Mouse (Mus musculus) limb, embryonic 15.5 days (tissue): ENCODE data around the gene Gm20388. TPM values are rescaled to one million over a fixed set of nuclear protein-coding genes. Genes with fewer than 3 reads are reported as not detected.

Source experiments
- ATAC-seq: fragments of 200-750 bp; cut with Nextera tagmentation; 2 replicates; pipeline ENCODE4 v1.8.0; 2017; ENCODE audit warnings: low read depth, moderate TSS enrichment; ENCODE audit not compliant: insufficient number of reproducible peaks, low FRiP score, low TSS enrichment
- H3K27ac ChIP-seq: fragments of 300-500 bp; sonication (generic); 2 replicates; pipeline ENCODE4 v1.5.1; 2015; ENCODE audit warnings: moderate library complexity, mild to moderate bottlenecking, inconsistent platforms
- H3K27me3 ChIP-seq: fragments of 300-500 bp; sonication (generic); 2 replicates; pipeline ENCODE4 v1.6.1; 2015; ENCODE audit warnings: inconsistent platforms
- H3K36me3 ChIP-seq: fragments of 300-500 bp; sonication (generic); 2 replicates; pipeline ENCODE4 v1.6.1; 2015; ENCODE audit warnings: inconsistent platforms
- H3K4me1 ChIP-seq: fragments of 300-500 bp; sonication (generic); 2 replicates; pipeline ENCODE4 v1.6.1; 2015; ENCODE audit warnings: inconsistent platforms
- H3K4me2 ChIP-seq: fragments of 300-500 bp; sonication (generic); 2 replicates; pipeline ENCODE4 v1.6.1; 2015; ENCODE audit warnings: mild to moderate bottlenecking, inconsistent platforms
- H3K4me3 ChIP-seq: fragments of 300-500 bp; sonication (generic); 2 replicates; pipeline ENCODE4 v1.5.1; 2015; ENCODE audit warnings: mild to moderate bottlenecking, inconsistent platforms
- H3K9ac ChIP-seq: fragments of 300-500 bp; sonication (generic); 2 replicates; pipeline ENCODE4 v1.6.1; 2015; ENCODE audit warnings: inconsistent platforms
- H3K9me3 ChIP-seq: fragments of 300-500 bp; sonication (generic); 2 replicates; pipeline ENCODE4 v1.6.1; 2016; ENCODE audit warnings: inconsistent platforms
- WGBS: fragments of 180-500 bp; shearing (Covaris S2); methylation state at CpG from one replicate; pipeline ENCODE4 v1.1.7; 2015; 5-methylcytosine and 5-hydroxymethylcytosine counted together
- polyA plus RNA-seq: library from polyadenylated mRNA; unstranded; fragments of >200 nt; fragmentation: Nextera tagmentation; extraction: Ambion mirVana; gene quantifications from 2 replicates; pipeline ENCODE4 v1.2.1, GENCODE M21; 2015

Gm20388 gene
- polyA plus RNA-seq, 1 experiment from 2014 or later, result 4.9 TPM

GRCm38 (mm10) chr8:121474161-121474897 is 1563.7 kb downstream of the Gm20388 start:
- H3K4me1 ChIP-seq, result peaks cover 39% of the 10 kb centered on the region
- H3K27me3 ChIP-seq, result no peaks in the 10 kb centered on the region
- H3K4me2 ChIP-seq, result peak overlapping the region; percentile 32
- H3K9me3 ChIP-seq, result no peaks in the 10 kb centered on the region
- no peaks in the 10 kb centered on the region for H3K36me3 ChIP-seq
- 0 out of 2 replicates have a peak overlapping the region, but pooled peaks have one; percentile 58 for H3K27ac ChIP-seq
- H3K9ac ChIP-seq, result no peak overlapping the region
- no peak; the same call in 1 of the 2 replicates for ATAC-seq
- WGBS, result 7% methylated on average over 25 of the region's 25 CpGs
- peak overlapping the region; percentile 9; the same call in 1 of the 2 replicates for H3K4me3 ChIP-seq

GRCm38 (mm10) chr8:121474898-121475284 is 1564.2 kb downstream of the Gm20388 start:
- ATAC-seq, result no peak
- no peak overlapping the region for H3K9ac ChIP-seq
- WGBS, result 1% methylated on average over 14 of the region's 18 CpGs

GRCm38 (mm10) chr8:121477851-121478547 is 1567.4 kb downstream of the Gm20388 start:
- no peaks in the 10 kb centered on the region for H3K36me3 ChIP-seq
- peaks cover 54% of the 10 kb centered on the region for H3K4me1 ChIP-seq
- H3K27ac ChIP-seq, result peak overlapping the region; percentile 83
- no peak overlapping the region for H3K9ac ChIP-seq
- H3K4me2 ChIP-seq, result no peak overlapping the region
- WGBS, result 38% methylated on average over 20 of the region's 20 CpGs
- H3K4me3 ChIP-seq, result no peak overlapping the region
- no peak for ATAC-seq
- no peaks in the 10 kb centered on the region for H3K27me3 ChIP-seq
- no peaks in the 10 kb centered on the region for H3K9me3 ChIP-seq

More at GRCm38 (mm10) chr8:121474898-121475284, 1564.2 kb downstream of the Gm20388 start:
- H3K4me2 ChIP-seq, result peak overlapping the region; percentile 32
- no peaks in the 10 kb centered on the region for H3K27me3 ChIP-seq
- no peaks in the 10 kb centered on the region for H3K36me3 ChIP-seq
- no peak overlapping the region for H3K27ac ChIP-seq
- peak overlapping the region; percentile 9; the same call in 1 of the 2 replicates for H3K4me3 ChIP-seq
- H3K9me3 ChIP-seq, result no peaks in the 10 kb centered on the region
- peaks cover 40% of the 10 kb centered on the region for H3K4me1 ChIP-seq

- no peaks in the 10 kb centered on the region for H3K9me3 ChIP-seq
- 80% methylated on average over 8 of the region's 8 CpGs for WGBS
- H3K4me2 ChIP-seq, result no peak overlapping the region
- no peak overlapping the region for H3K4me3 ChIP-seq
- H3K4me1 ChIP-seq, result peaks cover 54% of the 10 kb centered on the region
- H3K27me3 ChIP-seq, result no peaks in the 10 kb centered on the region
- no peaks in the 10 kb centered on the region for H3K36me3 ChIP-seq
- H3K27ac ChIP-seq, result 0 out of 2 replicates have a peak overlapping the region, but pooled peaks have one; percentile 83
- ATAC-seq, result no peak
- no peak overlapping the region for H3K9ac ChIP-seq
These were observed 1568.5 kb downstream of the Gm20388 start for GRCm38 (mm10) chr8:121479144-121479543.

- no peak for ATAC-seq
- peaks cover 49% of the 10 kb centered on the region for H3K4me1 ChIP-seq
- peak overlapping the region; percentile 57 for H3K27ac ChIP-seq
- 46% methylated on average over 26 of the region's 26 CpGs for WGBS
- H3K4me2 ChIP-seq, result peak overlapping the region; percentile 10; the same call in 1 of the 2 replicates
- H3K9me3 ChIP-seq, result no peaks in the 10 kb centered on the region
- no peaks in the 10 kb centered on the region for H3K36me3 ChIP-seq
- H3K9ac ChIP-seq, result no peak overlapping the region
- no peaks in the 10 kb centered on the region for H3K27me3 ChIP-seq
- H3K4me3 ChIP-seq, result no peak overlapping the region
These were observed 1569.9 kb downstream of the Gm20388 start for GRCm38 (mm10) chr8:121480411-121481031.

- WGBS, result 36% methylated on average over 23 of the region's 23 CpGs
- H3K27ac ChIP-seq, result no peak overlapping the region
- H3K27me3 ChIP-seq, result no peaks in the 10 kb centered on the region
- no peaks in the 10 kb centered on the region for H3K36me3 ChIP-seq
- peaks cover 41% of the 10 kb centered on the region for H3K4me1 ChIP-seq
- H3K4me3 ChIP-seq, result no peak overlapping the region
- no peaks in the 10 kb centered on the region for H3K9me3 ChIP-seq
- H3K4me2 ChIP-seq, result 0 out of 2 replicates have a peak overlapping the region, but pooled peaks have one; percentile 14
- no peak overlapping the region for H3K9ac ChIP-seq
- ATAC-seq, result peak; percentile 42; the same call in 1 of the 2 replicates
These were observed 1573.6 kb downstream of the Gm20388 start for GRCm38 (mm10) chr8:121484072-121484782.

GRCm38 (mm10) chr8:121491633-121492032 is 1581.0 kb downstream of the Gm20388 start:
- ATAC-seq, result peak; percentile 78

GRCm38 (mm10) chr8:121497621-121498020 is 1587.0 kb downstream of the Gm20388 start:
- Histone ChIP-seq H3K9ac (no peak overlapping the region), H3K9me3 (no peaks in the 10 kb centered on the region), H3K4me3 (no peak overlapping the region), H3K36me3 (no peaks in the 10 kb centered on the region), H3K4me1 (peaks cover 38% of the 10 kb centered on the region), H3K27ac (no peak overlapping the region), H3K4me2 (no peak overlapping the region), H3K27me3 (peaks cover 8% of the 10 kb centered on the region; the same call in 1 of the 2 replicates)
- no peak for ATAC-seq
- WGBS, result 83% methylated on average over 6 of the region's 6 CpGs

More at GRCm38 (mm10) chr8:121491633-121492032, 1581.0 kb downstream of the Gm20388 start:
- H3K4me3 ChIP-seq, result no peak overlapping the region
- H3K27ac ChIP-seq, result peak overlapping the region; percentile 72
- H3K9ac ChIP-seq, result no peak overlapping the region
- 31% methylated on average over 9 of the region's 9 CpGs for WGBS
- H3K27me3 ChIP-seq, result no peaks in the 10 kb centered on the region
- H3K36me3 ChIP-seq, result no peaks in the 10 kb centered on the region
- no peaks in the 10 kb centered on the region for H3K9me3 ChIP-seq
- H3K4me1 ChIP-seq, result peaks cover 22% of the 10 kb centered on the region
- no peak overlapping the region for H3K4me2 ChIP-seq

- 0 out of 2 replicates have a peak overlapping the region, but pooled peaks have one; percentile 24 for H3K27ac ChIP-seq
- H3K36me3 ChIP-seq, result no peaks in the 10 kb centered on the region
- no peak for ATAC-seq
- WGBS, result 52% methylated on average over 9 of the region's 9 CpGs
- no peak overlapping the region for H3K9ac ChIP-seq
- no peak overlapping the region for H3K4me3 ChIP-seq
- peaks cover 59% of the 10 kb centered on the region for H3K27me3 ChIP-seq
- peaks cover 10% of the 10 kb centered on the region; the same call in 1 of the 2 replicates for H3K4me1 ChIP-seq
- H3K9me3 ChIP-seq, result no peaks in the 10 kb centered on the region
- no peak overlapping the region for H3K4me2 ChIP-seq
These were observed 1601.1 kb downstream of the Gm20388 start for GRCm38 (mm10) chr8:121511751-121512150.

- H3K27me3 ChIP-seq, result peaks cover 47% of the 10 kb centered on the region
- peak; percentile 54 for ATAC-seq
These were observed 1602.8 kb downstream of the Gm20388 start for GRCm38 (mm10) chr8:121513429-121513828.

More at GRCm38 (mm10) chr8:121513429-121513828, 1602.8 kb downstream of the Gm20388 start:
- Histone ChIP-seq H3K4me1 (peaks cover 10% of the 10 kb centered on the region; the same call in 1 of the 2 replicates), H3K27ac (no peak overlapping the region), H3K9me3 (no peaks in the 10 kb centered on the region), H3K36me3 (no peaks in the 10 kb centered on the region), H3K4me2 (no peak overlapping the region), H3K9ac (no peak overlapping the region), H3K4me3 (no peak overlapping the region)
- 2% methylated on average over 12 of the region's 12 CpGs for WGBS
